Mouse (Mus musculus): ENCODE measurements around the gene Marf1. TPM values are rescaled to one million over a fixed set of nuclear protein-coding genes. Genes with fewer than 3 reads are reported as not detected.

The Marf1 gene
- polyA plus RNA-seq, 1 experiment, result 8.2 TPM

DNA sequence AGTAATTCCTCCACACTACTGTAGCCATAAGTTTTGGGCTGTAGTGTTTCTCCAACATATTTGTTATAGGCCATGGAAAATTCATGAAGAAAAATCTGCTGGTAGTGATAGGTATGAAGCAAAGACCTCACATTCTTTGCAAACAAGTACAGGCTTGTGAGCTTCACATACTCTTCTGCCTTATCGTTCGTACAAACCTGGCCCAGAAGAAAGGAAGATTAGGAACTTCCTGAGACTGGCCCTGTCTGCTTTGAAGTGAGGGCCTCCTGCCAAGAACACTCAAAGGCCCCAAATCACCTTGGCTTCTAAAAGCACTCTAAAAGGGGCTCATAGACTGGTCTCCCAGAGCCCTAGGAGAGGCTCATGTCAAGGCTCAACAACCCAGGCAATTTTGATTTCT is 45.9 kb downstream of the Marf1 start:
- Histone ChIP-seq H3K79me2 (ENCODE audit: control insufficient read depth, insufficient read depth) (no peaks in the 10 kb centered on the region), H3K4me3 (no peak overlapping the region), H3K4me2 (ENCODE audit: low read depth) (no peak overlapping the region), H3K36me3 (ENCODE audit: control insufficient read depth, insufficient read depth) (peaks cover 26% of the 10 kb centered on the region), H3ac (ENCODE audit: control insufficient read depth, insufficient read length) (no peak overlapping the region), H3K27me3 (ENCODE audit: control insufficient read depth, insufficient read depth, insufficient read length) (no peaks in the 10 kb centered on the region)
- TF ChIP-seq POLR2A (IDR thresholded peaks at IDR 0.05; ENCODE audit: insufficient read length, low read depth), result no peak
- no peak for TF ChIP-seq REST (IDR thresholded peaks at IDR 0.05; ENCODE audit: insufficient read depth, insufficient read length)
- TF ChIP-seq MYOG (IDR thresholded peaks at IDR 0.05; ENCODE audit: control insufficient read depth in 1 of 3, insufficient read depth in 1 of 3, insufficient read length in 2 of 3, low read depth in 2 of 3), result no peak
- TF ChIP-seq TCF12 (IDR thresholded peaks at IDR 0.05; ENCODE audit: insufficient read depth, poor library complexity, severe bottlenecking), result no peak
- no peak for TF ChIP-seq USF1 (IDR thresholded peaks at IDR 0.05; ENCODE audit: low read depth)

DNA sequence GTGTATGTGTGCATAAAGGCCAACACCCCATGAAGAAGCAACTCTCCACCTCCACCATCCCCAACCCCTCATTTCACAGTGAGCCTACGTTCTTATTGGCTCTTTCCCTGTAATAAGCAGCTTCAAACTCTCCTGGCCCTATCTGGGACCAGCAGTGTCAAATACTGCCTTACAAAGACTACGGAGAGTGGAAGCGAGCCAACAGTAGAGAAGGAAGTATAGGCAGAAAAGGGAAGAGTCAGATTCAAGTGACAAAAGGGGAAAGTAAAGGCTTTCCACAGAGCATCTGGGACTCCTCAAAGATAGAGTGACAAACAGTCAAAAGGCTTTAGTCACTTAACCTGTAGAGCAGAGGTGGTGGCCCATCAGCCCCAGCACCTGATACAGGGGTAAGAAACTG is 50.4 kb downstream of the Marf1 start:
- Histone ChIP-seq H3K79me2 (ENCODE audit: control insufficient read depth, insufficient read depth) (no peaks in the 10 kb centered on the region), H3ac (ENCODE audit: control insufficient read depth, insufficient read length) (no peak overlapping the region), H3K4me2 (ENCODE audit: low read depth) (no peak overlapping the region), H3K4me3 (no peak overlapping the region), H3K27me3 (ENCODE audit: control insufficient read depth, insufficient read depth, insufficient read length) (no peaks in the 10 kb centered on the region), H3K36me3 (ENCODE audit: control insufficient read depth, insufficient read depth) (peaks cover 41% of the 10 kb centered on the region)
- TF ChIP-seq MAX (IDR thresholded peaks at IDR 0.05; ENCODE audit: low read depth) (no peak), TCF12 (IDR thresholded peaks at IDR 0.05; ENCODE audit: insufficient read depth, poor library complexity, severe bottlenecking) (no peak), POLR2A (IDR thresholded peaks at IDR 0.05; ENCODE audit: insufficient read length, low read depth) (no peak), POLR2AphosphoS2 (IDR thresholded peaks at IDR 0.05; ENCODE audit: insufficient read length, low read depth) (no peak), USF1 (IDR thresholded peaks at IDR 0.05; ENCODE audit: low read depth) (no peak)

DNA sequence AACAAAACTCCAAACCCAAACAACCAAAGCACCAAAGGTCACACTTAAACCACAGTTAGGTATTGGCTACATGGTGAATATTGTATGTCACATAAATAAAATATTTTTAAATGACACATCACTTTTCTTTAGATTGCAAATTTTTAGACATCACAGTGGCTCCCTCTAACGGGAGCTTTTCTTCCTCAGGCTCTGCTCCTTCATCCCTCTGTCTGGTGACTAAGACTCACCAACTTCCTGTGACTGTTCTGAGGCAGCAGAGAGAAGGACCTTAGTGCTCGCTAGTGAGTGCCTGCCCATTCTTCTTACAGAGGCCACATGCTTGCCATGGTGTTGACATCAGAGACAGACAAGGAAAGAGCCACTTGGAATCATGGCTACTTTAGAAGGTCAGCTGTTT is 51.0 kb downstream of the Marf1 start:
- no peak overlapping the region for H3K4me2 ChIP-seq (ENCODE audit: low read depth)
- H3K27me3 ChIP-seq (ENCODE audit: control insufficient read depth, insufficient read depth, insufficient read length), result no peaks in the 10 kb centered on the region
- no peaks in the 10 kb centered on the region for H3K79me2 ChIP-seq (ENCODE audit: control insufficient read depth, insufficient read depth)
- TF ChIP-seq TCF12 (IDR thresholded peaks at IDR 0.05; ENCODE audit: insufficient read depth, poor library complexity, severe bottlenecking), result no peak
- TF ChIP-seq TCF3 (IDR thresholded peaks at IDR 0.05; ENCODE audit: insufficient read length, low read depth), result no peak
- TF ChIP-seq SRF (IDR thresholded peaks at IDR 0.05; ENCODE audit: control insufficient read depth, insufficient read length, low read depth), result no peak
- no peak overlapping the region for H3K4me3 ChIP-seq
- H3K36me3 ChIP-seq (ENCODE audit: control insufficient read depth, insufficient read depth), result peaks cover 41% of the 10 kb centered on the region
- H3ac ChIP-seq (ENCODE audit: control insufficient read depth, insufficient read length), result no peak overlapping the region

DNA sequence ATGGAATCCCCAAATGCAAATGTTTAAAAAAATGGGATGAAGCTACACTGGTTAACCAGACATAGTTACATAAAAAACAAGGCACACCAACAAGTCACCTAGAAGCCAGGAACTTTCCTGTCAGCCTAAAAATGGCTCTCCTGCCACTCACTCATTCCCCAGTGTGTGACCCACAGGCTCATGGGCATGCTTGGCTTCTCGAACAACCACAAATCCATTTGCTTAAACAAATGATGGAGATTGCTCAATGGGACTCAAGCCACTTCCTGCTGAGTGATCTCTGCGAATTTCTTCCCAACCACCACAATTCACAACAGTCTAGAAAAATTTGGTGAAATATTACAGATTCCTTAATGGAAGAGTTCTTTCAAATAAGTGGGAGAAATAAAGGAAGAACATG is 52.2 kb downstream of the Marf1 start:
- no peak for TF ChIP-seq USF1 (IDR thresholded peaks at IDR 0.05; ENCODE audit: low read depth)
- TF ChIP-seq E2F4 (IDR thresholded peaks at IDR 0.05; ENCODE audit: insufficient read depth), result no peak
- TF ChIP-seq CEBPB (IDR thresholded peaks at IDR 0.05; ENCODE audit: insufficient read depth, poor library complexity, severe bottlenecking), result no peak
- TF ChIP-seq MYOG (IDR thresholded peaks at IDR 0.05; ENCODE audit: control insufficient read depth in 1 of 3, insufficient read depth in 1 of 3, insufficient read length in 2 of 3, low read depth in 2 of 3), result no peak
- TF ChIP-seq SRF (IDR thresholded peaks at IDR 0.05; ENCODE audit: control insufficient read depth, insufficient read length, low read depth), result no peak
- TF ChIP-seq MAX (IDR thresholded peaks at IDR 0.05; ENCODE audit: low read depth), result no peak
- no peak for TF ChIP-seq REST (IDR thresholded peaks at IDR 0.05; ENCODE audit: insufficient read depth, insufficient read length)
- no peak for TF ChIP-seq POLR2A (IDR thresholded peaks at IDR 0.05; ENCODE audit: insufficient read length, low read depth)
- Histone ChIP-seq H3K79me2 (ENCODE audit: control insufficient read depth, insufficient read depth) (no peaks in the 10 kb centered on the region), H3K27me3 (ENCODE audit: control insufficient read depth, insufficient read depth, insufficient read length) (no peaks in the 10 kb centered on the region), H3K4me3 (no peak overlapping the region), H3K4me2 (ENCODE audit: low read depth) (no peak overlapping the region), H3ac (ENCODE audit: control insufficient read depth, insufficient read length) (no peak overlapping the region), H3K36me3 (ENCODE audit: control insufficient read depth, insufficient read depth) (peaks cover 36% of the 10 kb centered on the region)

DNA sequence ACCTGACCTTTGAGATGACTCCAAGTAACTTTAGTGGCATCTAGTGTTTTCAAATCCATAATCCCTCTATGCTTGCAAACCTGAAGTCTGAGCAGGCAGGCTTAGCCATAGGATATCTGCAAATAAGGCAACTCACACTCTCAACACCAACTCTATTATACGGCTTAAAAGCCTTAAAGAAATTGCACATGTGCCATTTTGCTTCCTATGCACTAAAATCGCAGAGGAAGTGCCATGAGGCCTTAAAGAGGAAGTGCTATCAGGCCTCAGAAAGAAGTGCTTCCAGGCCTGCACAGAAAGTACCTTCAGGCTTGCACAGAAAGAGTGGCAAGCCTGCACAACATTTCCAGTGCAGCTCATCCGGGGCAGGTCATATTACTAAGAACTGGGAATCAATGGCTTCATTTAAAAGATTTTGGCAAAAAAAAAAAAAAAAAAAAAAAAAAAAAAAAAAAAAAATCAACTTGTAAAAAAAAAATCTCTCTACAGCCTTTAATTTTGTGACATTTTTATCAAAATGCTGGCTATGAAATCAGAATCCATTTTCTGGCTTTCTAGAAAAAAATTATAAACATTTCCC is 53.4 kb downstream of the Marf1 start:
- no peak for TF ChIP-seq POLR2AphosphoS2 (IDR thresholded peaks at IDR 0.05; ENCODE audit: insufficient read length, low read depth)
- no peak for TF ChIP-seq MYOD1 (IDR thresholded peaks at IDR 0.05; ENCODE audit: control insufficient read depth in 1 of 3, insufficient read length in 2 of 3, low read depth in 2 of 3)
- TF ChIP-seq MYOG (IDR thresholded peaks at IDR 0.05; ENCODE audit: control insufficient read depth in 1 of 3, insufficient read depth in 1 of 3, insufficient read length in 2 of 3, low read depth in 2 of 3), result no peak
- no peak for TF ChIP-seq TCF12 (IDR thresholded peaks at IDR 0.05; ENCODE audit: insufficient read depth, poor library complexity, severe bottlenecking)
- no peak for TF ChIP-seq MAX (IDR thresholded peaks at IDR 0.05; ENCODE audit: low read depth)
- no peak for TF ChIP-seq E2F4 (IDR thresholded peaks at IDR 0.05; ENCODE audit: insufficient read depth)
- TF ChIP-seq CEBPB (IDR thresholded peaks at IDR 0.05; ENCODE audit: insufficient read depth, poor library complexity, severe bottlenecking), result no peak
- no peak for TF ChIP-seq POLR2A (IDR thresholded peaks at IDR 0.05; ENCODE audit: insufficient read length, low read depth)
- no peak for TF ChIP-seq REST (IDR thresholded peaks at IDR 0.05; ENCODE audit: insufficient read depth, insufficient read length)
- TF ChIP-seq TCF3 (IDR thresholded peaks at IDR 0.05; ENCODE audit: insufficient read length, low read depth), result no peak
- TF ChIP-seq USF1 (IDR thresholded peaks at IDR 0.05; ENCODE audit: low read depth), result no peak
- TF ChIP-seq SRF (IDR thresholded peaks at IDR 0.05; ENCODE audit: control insufficient read depth, insufficient read length, low read depth), result no peak
- no peak overlapping the region for H3K4me2 ChIP-seq (ENCODE audit: low read depth)
- H3ac ChIP-seq (ENCODE audit: control insufficient read depth, insufficient read length), result no peak overlapping the region
- H3K27me3 ChIP-seq (ENCODE audit: control insufficient read depth, insufficient read depth, insufficient read length), result no peaks in the 10 kb centered on the region
- no peak overlapping the region for H3K4me3 ChIP-seq
- no peaks in the 10 kb centered on the region for H3K79me2 ChIP-seq (ENCODE audit: control insufficient read depth, insufficient read depth)
- H3K36me3 ChIP-seq (ENCODE audit: control insufficient read depth, insufficient read depth), result peaks cover 28% of the 10 kb centered on the region

Measured in myocyte (in vitro differentiated cells).